Mouse (Mus musculus): ENCODE data around the gene Rhcg.

The Rhcg gene

DNA sequence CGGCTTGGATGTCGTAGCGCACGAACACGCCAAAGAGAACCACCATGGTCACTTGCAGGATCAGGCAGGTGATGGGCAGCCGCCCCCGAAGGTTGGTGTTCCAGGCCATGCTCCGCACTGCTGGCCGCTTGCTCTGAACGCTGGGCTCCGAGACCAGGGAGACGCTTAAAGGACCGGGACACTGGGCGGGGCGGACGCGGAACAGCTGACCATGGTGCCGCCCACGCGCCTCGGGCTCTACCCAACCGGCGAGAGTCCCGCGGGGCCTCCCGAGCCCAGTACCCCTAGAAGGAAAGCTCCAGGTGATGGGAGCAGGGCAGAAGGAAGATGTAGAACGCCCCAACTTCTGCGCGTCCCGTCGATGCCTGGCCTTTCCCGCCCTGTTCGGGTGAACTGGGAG is at the start of gene Rhcg:
Rhcg (minus strand) TSS at position 240 of the 400 bp plus-strand sequence.
- no peak for DNase-seq (ENCODE audit: low read depth, low spot score)

DNA sequence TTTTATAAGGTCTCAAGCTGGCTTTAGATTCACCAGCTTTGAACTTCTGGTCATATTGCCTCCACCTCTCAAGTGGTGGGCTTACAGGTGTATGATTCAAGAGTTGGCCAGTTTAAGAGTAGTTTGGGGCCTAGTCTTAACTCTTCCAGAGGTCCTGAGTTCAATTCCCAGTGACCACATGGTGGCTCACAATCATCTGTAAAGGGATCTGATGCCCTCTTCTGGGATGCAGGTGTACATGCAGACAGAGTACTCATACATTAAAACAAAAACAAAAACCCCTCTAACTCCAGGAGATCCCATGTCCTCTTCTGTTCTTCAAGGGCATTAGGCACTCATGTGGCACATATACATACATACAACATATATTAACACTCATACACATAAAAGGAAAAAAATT is 49.2 kb upstream of the Rhcg start:
- peak; percentile 16 for DNase-seq (ENCODE audit: low read depth, low spot score)

DNA sequence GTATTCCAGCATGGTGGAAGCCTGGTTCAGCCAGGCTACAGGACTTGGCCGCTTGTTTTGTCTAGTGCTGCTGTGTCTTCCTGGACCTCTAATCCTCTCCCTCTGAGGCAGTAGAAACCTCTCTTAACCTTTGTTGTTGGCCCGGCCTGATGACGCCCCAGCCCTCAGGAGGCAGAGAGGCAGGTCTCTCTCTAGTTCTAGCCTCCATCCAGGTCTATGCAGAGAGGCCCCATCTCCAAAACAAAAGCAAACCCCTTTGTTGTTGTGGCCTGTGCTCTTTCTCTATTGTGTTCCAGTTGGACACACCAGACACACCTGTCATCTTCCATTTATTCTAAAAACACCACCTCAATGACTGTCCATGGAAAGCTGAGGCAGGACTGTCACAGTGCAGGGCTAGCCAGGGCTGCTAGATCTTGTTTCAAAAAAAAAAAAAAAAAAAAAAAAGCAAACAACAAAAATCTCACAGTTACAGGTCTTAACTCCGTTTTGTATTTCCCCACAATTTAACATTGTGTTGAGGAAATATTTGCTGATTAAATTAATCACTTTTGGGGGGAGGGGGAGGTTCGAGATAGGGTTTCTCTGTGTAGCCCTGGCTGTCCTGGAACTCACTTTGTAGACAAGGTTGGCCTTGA is 43.9 kb upstream of the Rhcg start:
- no peak for DNase-seq (ENCODE audit: low read depth, low spot score)

DNA sequence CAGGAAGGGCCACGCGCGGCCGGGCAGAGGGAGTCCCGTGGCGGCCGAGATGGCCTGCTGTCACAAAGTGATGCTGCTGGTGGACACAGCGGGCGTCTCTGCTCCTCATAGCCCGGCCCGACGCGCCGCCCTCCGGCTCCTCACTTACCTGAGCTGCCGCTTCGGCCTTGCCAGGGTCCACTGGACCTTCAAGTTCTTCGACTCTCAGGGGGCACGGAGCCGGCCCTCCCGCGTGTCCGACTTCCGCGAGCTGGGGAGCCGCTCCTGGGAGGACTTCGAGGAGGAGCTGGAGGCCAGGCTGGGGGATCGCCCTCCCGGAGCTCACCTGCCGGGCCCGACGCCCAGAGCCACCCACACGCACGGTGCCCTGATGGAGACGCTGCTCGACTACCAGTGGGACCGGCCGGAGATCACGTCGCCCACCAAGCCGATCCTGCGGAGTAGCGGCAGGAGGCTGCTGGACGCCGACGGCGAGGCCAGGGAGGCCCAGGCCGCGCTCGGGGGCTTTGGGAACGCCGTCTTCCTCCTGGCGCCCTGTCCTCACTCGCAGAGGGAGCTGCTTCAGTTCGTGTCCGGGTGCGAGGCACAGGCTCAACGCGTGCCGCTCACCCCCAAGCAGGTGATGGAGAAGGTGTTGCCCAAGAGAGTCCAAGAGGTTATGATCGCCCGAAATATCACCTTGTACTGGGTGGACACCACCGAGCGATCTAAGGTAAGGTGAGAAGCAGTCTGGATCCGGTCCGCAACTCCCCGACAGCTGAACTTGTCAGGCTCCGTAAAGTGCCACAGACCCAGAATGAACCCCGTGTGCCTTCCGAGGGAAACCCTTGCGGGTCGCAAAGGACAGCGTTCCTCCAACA is 43.1 kb upstream of the Rhcg start:
- DNase-seq (ENCODE audit: low read depth, low spot score) = no peak

DNA sequence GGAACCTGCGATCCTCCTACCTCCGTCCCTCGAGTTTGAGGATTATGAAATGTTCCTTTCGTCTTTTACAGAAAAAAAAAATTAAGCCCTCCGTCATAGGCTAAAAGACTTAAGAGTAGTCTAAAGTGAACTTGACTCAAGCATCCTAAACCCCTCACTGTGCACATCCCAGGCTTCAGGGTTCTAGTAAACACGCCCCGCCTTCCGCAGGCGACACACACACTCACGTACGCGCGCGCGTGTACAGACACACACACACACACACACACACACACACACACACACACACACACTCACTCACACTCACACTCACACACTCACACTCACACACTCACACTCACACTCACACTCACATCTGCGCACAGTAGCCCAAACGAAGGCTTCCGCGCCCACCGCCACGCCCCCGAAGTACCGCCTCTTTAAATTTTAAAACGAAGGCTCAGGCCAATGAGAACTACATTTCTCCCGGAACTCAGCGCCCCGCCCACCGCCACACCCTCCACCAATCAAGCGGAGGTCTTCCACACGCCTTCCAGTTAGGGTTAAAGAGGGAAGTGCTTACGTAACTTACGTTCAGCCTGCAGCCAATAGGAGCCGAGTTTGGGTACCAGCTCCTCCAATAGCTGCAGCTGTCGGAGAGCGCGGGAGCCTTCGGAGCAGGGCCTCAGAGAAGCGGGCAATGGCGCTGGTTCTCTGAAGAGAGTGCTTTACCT is 42.3 kb upstream of the Rhcg start, which contains the start of gene Ticrr:
Ticrr (plus strand) TSS at position 619 of the 713 bp plus-strand sequence.
- DNase-seq (ENCODE audit: low read depth, low spot score) = peak; percentile 99

DNA sequence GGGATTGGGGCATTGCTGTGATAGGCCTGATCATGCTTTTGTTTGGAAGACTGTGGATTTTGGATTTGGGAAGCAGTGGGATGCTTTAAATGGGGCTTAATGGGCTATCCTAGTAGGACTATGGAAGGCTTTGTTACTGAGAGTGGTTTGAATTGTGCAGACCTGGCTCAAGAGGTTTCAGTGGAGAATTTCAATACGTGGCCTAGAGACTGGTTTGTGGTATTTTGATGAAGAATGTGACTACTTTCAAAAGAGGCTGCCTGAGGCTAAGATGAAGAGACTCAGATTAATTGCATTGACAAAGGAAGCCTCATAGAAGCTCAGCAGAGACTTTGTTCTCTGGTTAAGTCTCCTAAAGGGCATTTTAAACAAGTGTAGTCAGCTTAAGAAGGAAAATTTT is 37.1 kb upstream of the Rhcg start:
- DNase-seq (ENCODE audit: low read depth, low spot score) = no peak

DNA sequence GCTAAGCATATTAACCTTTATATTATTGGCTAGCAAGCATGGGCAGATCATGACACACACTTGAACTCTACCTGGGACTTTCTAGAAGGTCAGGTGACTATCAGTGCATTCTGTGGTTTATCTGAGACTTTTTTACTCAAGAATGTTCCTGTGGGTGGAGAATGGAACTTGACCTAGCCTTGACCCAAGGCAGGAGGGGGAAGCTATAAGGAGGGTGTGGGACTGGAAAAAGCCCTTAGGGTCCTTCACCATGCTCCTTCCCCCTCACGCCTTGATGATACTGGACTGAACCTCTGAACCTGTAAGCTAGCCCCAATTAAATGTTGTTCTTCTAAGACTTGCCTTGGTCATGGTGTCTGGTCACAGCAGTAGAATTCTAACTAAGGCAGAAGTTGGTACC is 36.7 kb upstream of the Rhcg start:
- DNase-seq (ENCODE audit: low read depth, low spot score) = no peak

DNA sequence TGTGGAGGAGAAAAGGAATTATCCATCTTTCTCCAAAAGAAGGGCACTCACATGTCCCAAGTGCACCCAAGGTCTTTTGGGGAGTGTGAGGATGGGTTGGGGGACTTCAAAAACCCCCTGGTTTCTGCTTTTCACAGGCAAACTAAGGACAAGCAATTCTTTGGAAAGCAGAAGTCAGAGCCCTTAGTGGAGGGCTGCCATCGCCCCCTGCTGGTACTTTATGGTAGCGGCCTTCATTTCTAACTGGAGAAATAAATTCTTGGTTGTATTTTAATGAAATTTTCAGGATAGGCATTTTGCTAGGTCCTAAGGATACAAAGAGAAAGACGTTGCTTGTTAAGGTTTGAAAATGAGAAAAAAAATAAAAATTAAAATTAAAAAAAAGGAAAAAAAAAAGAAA is 31.5 kb upstream of the Rhcg start:
- DNase-seq (ENCODE audit: low read depth, low spot score) = peak; percentile 61

DNA sequence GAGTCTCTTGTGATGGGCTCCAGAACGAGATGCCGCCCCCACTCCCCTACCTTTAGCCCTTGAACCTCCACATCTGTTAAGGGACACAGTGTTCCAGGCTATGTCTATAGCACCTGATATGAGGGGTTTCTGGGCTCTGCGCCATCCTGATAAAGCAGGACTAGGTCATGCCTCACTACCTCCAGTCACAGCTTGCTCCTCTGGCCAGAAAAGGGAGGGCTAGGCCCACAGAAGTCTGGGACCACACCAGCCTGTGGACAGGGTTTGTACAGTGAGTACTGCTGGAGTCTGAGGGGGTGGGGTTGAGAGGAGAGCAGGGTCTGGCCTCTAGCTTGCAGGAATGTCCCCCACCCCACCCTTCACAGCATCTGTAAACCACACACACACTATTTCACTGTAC is 29.8 kb upstream of the Rhcg start:
- no peak for DNase-seq (ENCODE audit: low read depth, low spot score)

DNA sequence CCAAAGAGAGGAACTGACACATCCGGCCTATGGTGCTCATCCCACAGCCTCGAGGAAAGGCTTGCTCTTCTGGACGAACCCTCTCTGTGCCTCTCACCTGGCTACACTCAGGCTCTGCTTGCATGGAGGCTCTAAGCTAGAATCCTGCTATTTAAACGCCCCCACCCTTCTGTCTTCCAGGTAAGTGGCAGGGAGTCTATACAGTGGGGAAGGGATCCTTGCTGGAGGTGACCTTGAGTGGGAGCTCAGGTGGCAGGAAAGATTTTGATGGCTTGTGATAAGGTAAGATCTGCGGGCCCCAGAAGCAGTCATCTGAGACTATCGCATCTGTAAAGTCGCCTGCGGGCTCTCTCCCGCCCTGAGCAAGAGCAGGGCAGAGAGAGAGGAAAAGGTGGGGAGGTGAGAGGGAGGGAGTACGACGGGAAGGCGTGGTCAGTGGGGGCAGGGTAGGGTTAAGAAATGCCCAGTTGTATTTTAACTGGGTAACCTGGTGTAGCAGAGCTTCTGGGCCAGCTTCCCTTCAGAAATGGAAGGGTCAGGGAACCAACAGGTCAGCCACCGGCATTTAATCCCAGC is 14.4 kb upstream of the Rhcg start:
- no peak for DNase-seq (ENCODE audit: low read depth, low spot score)

DNA sequence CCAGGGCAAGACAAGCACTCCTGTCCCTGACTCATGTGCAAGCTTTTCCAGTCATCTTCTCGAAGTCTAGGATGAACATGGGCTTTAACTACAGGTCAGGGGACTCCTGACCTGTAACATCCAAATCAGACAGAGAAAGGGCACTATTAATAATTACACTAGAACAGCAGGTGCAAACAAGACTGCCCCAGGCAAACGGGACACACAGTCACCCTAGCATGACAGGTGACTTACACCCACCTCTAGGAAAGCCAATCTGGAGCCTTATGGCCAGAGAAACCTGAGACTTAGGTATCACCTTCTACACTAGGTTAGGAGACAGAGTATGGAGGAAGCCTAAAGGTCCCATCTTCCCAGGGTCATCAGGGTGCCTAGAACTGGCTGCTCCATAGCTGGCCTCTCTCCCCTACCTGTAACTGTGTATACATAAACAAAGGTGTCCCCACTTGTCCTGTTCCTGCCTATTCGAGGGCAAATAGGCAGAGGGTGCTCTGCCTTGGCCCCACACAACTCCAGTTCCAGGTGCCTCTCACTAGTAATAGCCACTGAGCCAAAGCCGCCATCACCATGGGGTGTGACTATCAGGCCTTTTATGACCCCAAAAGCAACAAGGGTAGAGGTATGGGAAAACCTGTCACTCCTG is 10.9 kb upstream of the Rhcg start:
- no peak for DNase-seq (ENCODE audit: low read depth, low spot score)

DNA sequence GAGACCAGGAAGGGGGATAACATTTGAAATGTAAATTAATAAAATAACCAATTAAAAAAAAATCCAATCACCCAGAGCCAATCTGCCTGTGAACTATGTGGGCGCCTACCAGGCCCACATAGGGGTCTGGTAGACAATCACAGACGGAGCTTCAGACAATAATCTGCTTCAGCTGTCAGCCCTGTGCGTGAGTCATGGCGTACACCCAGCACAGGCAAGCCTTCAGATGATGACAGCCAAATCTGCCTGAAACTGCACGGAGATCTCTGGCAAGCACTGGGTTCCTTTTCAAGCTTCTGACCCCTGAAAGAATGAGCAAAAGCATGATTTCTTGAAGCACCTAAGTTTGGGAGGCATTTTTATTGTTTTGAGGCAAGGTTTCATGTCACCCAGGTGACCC is 8.7 kb upstream of the Rhcg start:
- no peak for DNase-seq (ENCODE audit: low read depth, low spot score)

DNA sequence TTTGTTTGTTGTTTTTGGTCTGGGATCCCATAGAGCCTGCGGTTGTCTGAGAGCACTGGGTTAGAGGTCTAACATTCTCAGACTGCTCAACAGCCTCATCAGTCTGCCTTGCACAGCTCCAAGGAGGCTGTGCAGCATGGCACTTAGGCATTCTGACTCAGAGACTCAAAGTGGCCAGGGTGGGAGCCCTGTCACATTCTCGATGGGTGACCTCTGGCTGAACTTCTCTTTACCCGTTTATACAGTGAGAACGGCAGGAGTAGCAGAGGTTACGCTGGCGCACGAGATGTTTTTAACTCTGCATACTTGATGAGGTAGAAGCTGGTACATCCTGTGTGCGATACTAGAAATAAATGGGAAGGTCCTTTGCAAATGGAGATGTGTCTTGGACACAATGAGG is 5.6 kb upstream of the Rhcg start:
- DNase-seq (ENCODE audit: low read depth, low spot score) = no peak

DNA sequence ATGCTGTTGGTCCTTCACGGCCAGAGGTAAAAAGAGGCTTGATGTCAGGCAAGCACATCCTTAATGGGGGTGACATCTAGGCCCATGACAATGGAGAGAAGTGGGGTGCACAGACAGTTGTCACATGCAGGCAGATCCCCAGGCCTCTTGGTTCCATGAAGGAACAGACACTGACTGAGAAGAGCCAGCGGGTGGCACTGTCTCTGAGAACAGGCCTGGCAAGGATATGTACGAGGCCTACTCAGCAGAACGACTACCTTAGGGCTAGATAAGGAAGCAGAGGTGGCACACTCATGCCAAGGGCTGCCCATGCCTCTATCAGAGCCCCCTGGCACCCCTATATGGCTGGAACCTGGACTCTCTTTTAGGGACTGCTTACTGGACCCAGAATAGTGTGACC is 2.0 kb upstream of the Rhcg start:
- DNase-seq (ENCODE audit: low read depth, low spot score) = peak; percentile 22

DNA sequence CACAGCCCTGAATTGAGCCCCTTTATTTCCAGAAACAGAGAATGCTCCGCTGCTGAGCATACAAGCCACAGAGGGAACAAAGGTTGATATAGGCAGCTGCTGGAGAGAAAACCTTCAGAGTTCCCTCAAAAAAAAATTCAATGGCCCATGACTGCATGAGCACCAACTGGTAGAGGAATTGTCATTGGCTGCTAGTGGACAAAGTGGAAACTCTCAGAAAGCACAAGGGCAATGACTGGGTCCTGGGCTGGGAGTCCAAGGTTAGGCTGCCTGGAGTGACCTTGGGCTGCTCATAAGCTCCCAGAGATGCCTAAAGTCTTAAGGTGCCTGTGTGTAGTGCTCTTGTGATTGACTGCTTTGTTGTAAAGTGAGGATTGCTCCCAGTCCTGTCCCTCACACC is 1.5 kb downstream of the Rhcg start:
- DNase-seq (ENCODE audit: low read depth, low spot score) = no peak

DNA sequence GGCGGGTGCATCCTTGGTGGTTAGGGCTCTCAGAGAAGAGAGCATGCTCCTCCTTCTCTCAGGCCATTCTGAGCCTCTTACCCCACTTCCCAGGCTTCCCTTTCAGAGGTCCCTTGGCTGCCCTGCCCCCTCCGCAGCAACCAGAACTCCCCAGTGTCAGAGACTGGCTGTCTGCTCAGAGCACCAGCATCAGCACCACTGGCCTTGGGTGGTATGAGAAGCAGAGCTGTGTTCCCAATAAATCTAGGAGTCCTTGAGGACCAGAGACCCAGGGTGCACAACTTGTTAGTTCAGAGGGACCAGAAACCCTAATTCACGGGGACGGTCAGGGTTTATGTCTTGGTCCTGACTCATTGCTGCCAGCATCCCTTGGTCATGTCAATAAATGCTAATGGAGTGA is 2.4 kb downstream of the Rhcg start:
- no peak for DNase-seq (ENCODE audit: low read depth, low spot score)

DNA sequence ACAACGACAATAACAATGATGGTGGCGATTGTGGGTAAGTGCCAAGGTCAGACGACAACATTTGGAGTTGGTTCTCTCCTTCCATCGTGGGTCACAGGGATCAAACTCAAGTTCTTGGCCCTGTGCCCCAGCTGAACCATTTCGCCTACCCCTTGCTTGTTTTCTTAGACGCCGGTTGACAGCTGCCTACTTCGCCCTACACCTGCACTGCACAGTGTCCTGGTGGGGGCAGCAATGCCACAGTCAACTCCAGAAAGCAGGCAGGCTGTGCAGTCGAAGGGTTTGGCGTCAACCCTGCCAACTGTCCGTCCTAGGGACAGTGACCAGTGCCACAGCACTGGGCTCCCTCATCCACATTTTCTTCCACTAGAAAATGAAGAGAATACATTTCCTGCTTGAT is 4.1 kb downstream of the Rhcg start:
- peak; percentile 5 for DNase-seq (ENCODE audit: low read depth, low spot score)

DNA sequence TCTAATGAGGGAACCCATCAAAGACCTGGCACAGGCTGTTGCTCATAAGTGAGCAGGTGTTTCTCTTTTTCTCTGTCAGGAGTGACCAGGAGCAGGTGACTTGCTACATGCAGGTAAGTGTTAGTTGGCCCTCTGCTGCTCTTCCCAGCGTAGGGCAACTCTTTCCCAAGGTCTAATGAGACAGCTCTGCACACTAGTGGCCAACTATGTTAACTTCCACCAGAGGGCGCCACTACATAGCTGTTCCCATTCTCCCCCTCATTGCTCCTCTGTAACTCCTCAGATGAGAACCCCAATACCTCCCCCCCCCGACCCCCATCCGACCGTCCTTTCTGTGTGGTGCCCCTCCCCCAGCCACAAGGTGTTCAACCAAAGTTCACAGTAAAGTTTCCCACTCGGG is 4.7 kb downstream of the Rhcg start:
- DNase-seq (ENCODE audit: low read depth, low spot score) = peak; percentile 57

DNA sequence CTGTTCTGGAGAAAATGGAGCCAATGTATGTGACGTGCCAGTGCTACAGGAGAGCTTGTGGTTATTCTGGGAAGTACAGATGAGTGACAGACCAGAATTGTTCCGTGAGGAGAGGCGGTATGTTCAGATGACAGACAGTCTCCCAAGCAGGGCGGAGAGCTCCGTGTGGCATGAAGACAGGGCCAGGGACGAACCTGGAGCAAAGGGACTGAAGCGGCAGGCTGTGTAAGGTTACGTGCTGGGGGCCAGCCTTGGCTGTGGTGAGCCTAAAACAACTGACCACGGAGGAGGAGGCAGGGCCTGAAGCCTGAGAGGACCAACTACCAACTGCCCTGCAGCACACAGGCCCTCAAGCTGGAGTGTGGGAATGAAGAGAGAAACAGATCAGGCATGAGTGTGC is 5.6 kb downstream of the Rhcg start:
- no peak for DNase-seq (ENCODE audit: low read depth, low spot score)

DNA sequence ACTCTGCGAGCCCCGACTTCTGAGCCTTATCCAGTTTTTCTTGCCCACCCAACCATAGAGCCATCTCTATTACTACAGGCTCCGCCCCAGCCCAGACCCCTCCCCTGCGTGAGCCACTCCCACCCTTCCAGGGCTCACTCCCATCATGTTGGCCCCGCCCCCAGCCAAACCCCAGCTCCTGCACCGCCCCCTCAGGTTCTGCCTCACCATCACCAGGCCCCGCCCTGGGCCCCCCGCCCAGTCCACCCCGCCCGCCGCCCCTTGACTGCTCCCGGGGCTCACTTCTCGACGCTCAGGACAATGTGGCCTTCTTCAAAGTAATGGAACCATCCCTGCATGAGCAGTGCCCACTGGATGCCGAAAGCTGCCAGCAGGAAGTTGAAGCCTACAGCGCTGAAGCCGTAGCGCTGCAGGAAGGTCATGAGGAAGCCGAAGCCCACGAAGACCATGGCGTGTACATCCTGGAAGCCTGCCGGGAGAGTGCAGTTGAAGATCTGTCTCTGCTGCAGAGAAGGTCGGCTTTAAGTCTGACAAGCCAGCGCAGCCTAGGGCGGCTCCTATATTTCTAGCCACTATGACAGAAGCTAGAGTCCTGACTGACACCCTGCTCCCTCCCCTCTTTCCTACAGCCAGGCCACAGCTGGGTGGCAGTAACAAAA is 10.1 kb downstream of the Rhcg start:
- DNase-seq (ENCODE audit: low read depth, low spot score) = no peak

DNA sequence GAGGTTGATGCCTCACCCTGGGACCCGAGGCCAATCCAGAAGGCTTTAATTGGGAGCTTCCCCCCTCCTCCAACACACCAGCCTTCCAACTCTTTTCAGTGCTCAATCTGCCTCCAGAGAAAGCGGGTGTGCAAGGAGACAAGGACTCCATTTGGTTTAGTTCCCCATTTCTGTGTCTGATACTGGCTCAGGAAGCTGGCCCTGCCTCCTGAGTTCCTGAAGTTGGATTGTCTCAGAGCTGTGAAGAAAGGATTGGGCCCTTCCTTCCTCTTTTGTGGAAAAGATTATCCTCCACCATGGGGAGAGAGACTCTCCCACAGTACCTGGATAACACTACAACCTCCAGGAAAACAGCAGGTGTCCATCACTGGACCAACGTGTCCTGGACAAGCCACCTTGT is 10.7 kb downstream of the Rhcg start:
- no peak for DNase-seq (ENCODE audit: low read depth, low spot score)

Data from A20 (cell line).